5 mouse cellular contexts compared by ENCODE assay signal in genomic region chr10:4246407-4246806, GRCm38 (mm10).
"Had no signal": no experiment of that assay in that cellular context is flagged by ENCODE, and none has a peak within 500 bp of the region (broad histone marks: within the 10 kb centered on the region; RNA-seq: fewer than 3 reads in every experiment).

No protein-coding gene starts in this region.

- ATAC-seq: midbrain, embryonic 16.5 days had no signal

- DNase-seq: kidney, postnatal 4 days; lung, adult 18-20 months; right cerebral cortex, postnatal 14 days; thymus, postnatal 4 days had no signal
